Mouse (Mus musculus) intestine, postnatal 0 days (tissue): ENCODE measurements around the gene Il27ra. TPM values are rescaled to one million over a fixed set of nuclear protein-coding genes. Genes with fewer than 3 reads are reported as not detected.

Experiments used
- ATAC-seq: fragments of 200-750 bp; cut with Nextera tagmentation; 2 replicates; pipeline ENCODE4 v1.8.0; 2017; ENCODE audit warnings: mild to moderate bottlenecking, moderate TSS enrichment, moderate library complexity
- H3K27ac ChIP-seq: fragments of 300-500 bp; sonication (generic); 2 replicates; pipeline ENCODE4 v1.5.1; 2014; ENCODE audit warnings: mild to moderate bottlenecking, low read depth, low read length, moderate library complexity
- H3K27me3 ChIP-seq: fragments of 300-500 bp; sonication (generic); replicated peaks from 2 replicates; pipeline ENCODE4 v1.6.1; 2014; ENCODE audit warnings: low read length, mixed read lengths; ENCODE audit not compliant: control insufficient read depth, insufficient read depth
- H3K36me3 ChIP-seq: fragments of 300-500 bp; sonication (generic); 2 replicates; pipeline ENCODE4 v1.6.1; 2014; ENCODE audit warnings: mild to moderate bottlenecking, moderate library complexity; ENCODE audit not compliant: control insufficient read depth, insufficient read depth
- H3K4me1 ChIP-seq: fragments of 300-500 bp; sonication (generic); replicated peaks from 2 replicates; pipeline ENCODE4 v1.6.1; 2014; ENCODE audit warnings: antibody characterized with exemption, low read length, mixed read lengths; ENCODE audit not compliant: control insufficient read depth, insufficient read depth
- H3K4me2 ChIP-seq: fragments of 300-500 bp; sonication (generic); replicated peaks from 2 replicates; pipeline ENCODE4 v1.6.1; 2014; ENCODE audit warnings: low read depth, mild to moderate bottlenecking, moderate library complexity
- H3K4me3 ChIP-seq: fragments of 300-500 bp; sonication (generic); 2 replicates; pipeline ENCODE4 v1.5.1; 2014; ENCODE audit warnings: low read depth, low read length
- H3K9ac ChIP-seq: fragments of 300-500 bp; sonication (generic); 2 replicates; pipeline ENCODE4 v1.6.1; 2014; ENCODE audit warnings: mild to moderate bottlenecking, low read depth, low read length
- H3K9me3 ChIP-seq: fragments of 300-500 bp; sonication (generic); 2 replicates; pipeline ENCODE4 v1.6.1; 2016; ENCODE audit warnings: mixed run types; ENCODE audit not compliant: control insufficient read depth
- CTCF ChIP-seq: sonication (generic); IDR thresholded peaks from 2 replicates; pipeline ENCODE4 v1.5.1; 2016; ENCODE audit warnings: low read depth, mild to moderate bottlenecking, control low read depth, antibody characterized with exemption, moderate library complexity
- WGBS: fragments of 180-500 bp; shearing (Covaris S2); extraction: QIAGEN DNeasy Blood & Tissue Kit; methylation state at CpG from one replicate; pipeline ENCODE4 v1.1.7; 2014; 5-methylcytosine and 5-hydroxymethylcytosine counted together
- polyA plus RNA-seq: library from polyadenylated mRNA; unstranded; fragments of >200 nt; fragmentation: Nextera tagmentation; extraction: Ambion mirVana; gene quantifications from 2 replicates; pipeline ENCODE4 v1.2.1, GENCODE M21; 2015

The Il27ra gene
- polyA plus RNA-seq, 1 experiment from 2014 or later: 0.29 TPM

- Histone ChIP-seq H3K9me3 (no peaks in the 10 kb centered on the region), H3K9ac (no peak overlapping the region), H3K4me2 (no peak overlapping the region), H3K27ac (no peak overlapping the region; the same call in 1 of the 2 replicates), H3K4me3 (no peak overlapping the region), H3K36me3 (peaks cover 74% of the 10 kb centered on the region), H3K27me3 (no peaks in the 10 kb centered on the region), H3K4me1 (no peaks in the 10 kb centered on the region)
- 35% methylated on average over 8 of the region's 8 CpGs for WGBS
- peak; percentile 56 for TF ChIP-seq CTCF
- ATAC-seq: peak; percentile 64
Measured at GRCm38 (mm10) chr8:84083829-84084241, 41.4 kb upstream of the Il27ra start.

GRCm38 (mm10) chr8:84079206-84079605 lies 36.8 kb upstream of the Il27ra start:
- peaks cover 58% of the 10 kb centered on the region for H3K36me3 ChIP-seq
- no peak overlapping the region for H3K4me3 ChIP-seq
- WGBS: 66% methylated on average over 5 of the region's 5 CpGs
- no peaks in the 10 kb centered on the region for H3K9me3 ChIP-seq
- ATAC-seq: no peak
- H3K4me2 ChIP-seq: no peak overlapping the region
- no peaks in the 10 kb centered on the region for H3K27me3 ChIP-seq
- no peaks in the 10 kb centered on the region for H3K4me1 ChIP-seq
- no peak overlapping the region for H3K27ac ChIP-seq
- no peak for TF ChIP-seq CTCF
- no peak overlapping the region for H3K9ac ChIP-seq

GRCm38 (mm10) chr8:84076849-84077248 lies 34.5 kb upstream of the Il27ra start:
- H3K9ac ChIP-seq: no peak overlapping the region
- no peak overlapping the region for H3K4me3 ChIP-seq
- no peak overlapping the region for H3K27ac ChIP-seq
- H3K4me2 ChIP-seq: no peak overlapping the region
- no peaks in the 10 kb centered on the region for H3K27me3 ChIP-seq
- WGBS: 89% methylated on average over 3 of the region's 3 CpGs
- no peak for ATAC-seq
- peaks cover 39% of the 10 kb centered on the region for H3K36me3 ChIP-seq
- TF ChIP-seq CTCF: no peak
- no peaks in the 10 kb centered on the region for H3K4me1 ChIP-seq
- H3K9me3 ChIP-seq: no peaks in the 10 kb centered on the region

GRCm38 (mm10) chr8:84076412-84076811 lies 34.0 kb upstream of the Il27ra start:
- no peak overlapping the region for H3K9ac ChIP-seq
- H3K4me2 ChIP-seq: no peak overlapping the region
- TF ChIP-seq CTCF: no peak
- 94% methylated on average over 1 of the region's 1 CpGs for WGBS
- no peaks in the 10 kb centered on the region for H3K4me1 ChIP-seq
- H3K4me3 ChIP-seq: no peak overlapping the region
- H3K36me3 ChIP-seq: peaks cover 35% of the 10 kb centered on the region
- ATAC-seq: no peak
- no peak overlapping the region for H3K27ac ChIP-seq
- H3K9me3 ChIP-seq: no peaks in the 10 kb centered on the region
- no peaks in the 10 kb centered on the region for H3K27me3 ChIP-seq

GRCm38 (mm10) chr8:84073230-84073976 lies 31.0 kb upstream of the Il27ra start:
- H3K4me3 ChIP-seq: no peak overlapping the region
- H3K9ac ChIP-seq: no peak overlapping the region
- no peaks in the 10 kb centered on the region; the same call in none of the 2 replicates for H3K4me1 ChIP-seq
- ATAC-seq: no peak
- no peaks in the 10 kb centered on the region for H3K27me3 ChIP-seq
- no peak overlapping the region for H3K27ac ChIP-seq
- peaks cover 16% of the 10 kb centered on the region; the same call in 1 of the 2 replicates for H3K36me3 ChIP-seq
- H3K9me3 ChIP-seq: no peaks in the 10 kb centered on the region
- no peak overlapping the region for H3K4me2 ChIP-seq
- 55% methylated on average over 10 of the region's 10 CpGs for WGBS
- TF ChIP-seq CTCF: no peak

- TF ChIP-seq CTCF: no peak
- Histone ChIP-seq H3K9me3 (no peaks in the 10 kb centered on the region), H3K4me2 (no peak overlapping the region), H3K27ac (no peak overlapping the region), H3K36me3 (peaks cover 16% of the 10 kb centered on the region; the same call in 1 of the 2 replicates), H3K4me3 (no peak overlapping the region), H3K27me3 (no peaks in the 10 kb centered on the region), H3K9ac (no peak overlapping the region), H3K4me1 (no peaks in the 10 kb centered on the region; the same call in none of the 2 replicates)
- ATAC-seq: no peak
- WGBS: 86% methylated on average over 10 of the region's 10 CpGs
Measured at GRCm38 (mm10) chr8:84072321-84072720, 29.9 kb upstream of the Il27ra start.
